Mouse (Mus musculus): ENCODE results near the gene Aifm1.
A peak's percentile ranks its signal among the peaks of the same experiment; 100 is the strongest.
"Not testable (repeated sequence)": the region's sequence is repeated elsewhere in the genome, so short reads cannot be mapped to it uniquely, and the experiment has no call there.

Aifm1 gene

GRCm38 (mm10) chrX:48455018-48455417, 58.3 kb downstream of the Aifm1 start:
- no peak for DNase-seq

DNA sequence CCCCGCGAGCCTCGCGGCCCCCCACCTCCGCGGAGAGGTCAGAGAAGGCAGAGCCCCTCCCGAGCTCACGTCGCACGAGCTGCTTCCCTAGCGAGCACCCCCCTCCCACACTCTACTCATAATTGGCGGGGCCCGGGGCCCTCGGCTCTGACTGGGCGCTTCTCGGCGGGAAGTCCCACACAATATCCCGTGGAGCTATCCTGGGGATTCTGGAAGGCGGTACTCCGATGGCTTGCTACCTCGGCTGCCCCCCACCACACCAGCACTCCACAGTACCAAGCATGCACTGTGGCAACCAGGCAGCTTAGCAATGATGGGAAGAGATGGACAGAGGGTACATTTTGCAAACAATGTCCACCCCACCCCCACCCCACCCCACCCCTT, 58.9 kb downstream of the Aifm1 start:
- no peak for DNase-seq

- peak; percentile 70 to 79 for DNase-seq
Measured at GRCm38 (mm10) chrX:48453736-48454494, 59.4 kb downstream of the Aifm1 start.

GRCm38 (mm10) chrX:48452931-48453673, 60.3 kb downstream of the Aifm1 start:
- no peak for DNase-seq

DNA sequence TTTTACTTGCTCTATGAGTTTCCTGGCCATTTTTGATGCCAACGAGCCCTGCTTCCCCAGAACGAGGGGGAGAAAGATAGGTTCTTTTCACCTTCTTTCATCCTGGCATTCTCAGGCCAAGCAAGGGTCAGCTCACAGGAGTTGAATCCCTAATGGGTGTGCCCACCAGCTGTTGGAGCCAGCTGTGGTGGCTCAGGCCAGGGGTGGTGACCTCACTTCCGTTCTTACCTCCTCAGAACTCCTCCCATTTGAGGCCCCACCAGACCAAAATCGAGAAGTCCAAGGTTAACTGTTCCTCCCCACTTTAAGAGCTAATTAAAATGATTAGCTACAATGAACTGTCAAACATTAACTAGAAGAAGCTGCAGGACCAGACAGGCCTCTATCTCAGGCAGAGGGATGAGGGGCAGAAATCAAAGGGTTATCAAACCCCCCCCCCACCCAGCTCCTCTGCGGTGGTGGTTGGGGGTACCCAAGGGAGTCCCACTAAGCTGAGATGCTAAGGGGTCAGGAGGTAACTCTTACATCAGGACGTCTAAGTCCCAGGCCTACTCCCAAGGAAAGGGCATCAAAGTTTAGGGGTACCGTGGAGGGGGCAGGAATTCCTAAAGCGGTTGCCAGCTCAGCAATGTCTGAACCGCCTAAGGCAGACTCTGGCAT, 61.0 kb downstream of the Aifm1 start:
- peak in 1 of 2 experiments; percentile 24 for DNase-seq

DNA sequence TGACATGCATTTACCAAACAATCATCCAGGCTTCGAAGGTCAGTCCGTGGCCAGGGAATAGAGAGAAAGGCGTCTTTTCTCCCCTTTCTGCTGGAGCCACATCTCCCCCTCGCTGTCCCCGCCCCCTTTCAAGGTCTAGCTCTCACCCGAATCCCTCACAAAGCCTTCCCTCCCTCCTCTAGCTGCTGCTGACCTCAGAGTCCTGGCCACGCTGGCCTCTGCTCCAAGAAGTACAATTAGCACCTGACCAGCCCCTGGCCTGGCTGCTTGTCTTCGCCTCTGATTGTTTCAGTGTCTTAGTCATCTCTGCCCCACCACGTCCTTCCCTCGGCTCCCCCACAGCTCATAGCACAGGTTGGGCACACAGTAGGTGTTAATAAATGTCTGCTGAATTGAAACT, 63.7 kb downstream of the Aifm1 start:
- no peak for DNase-seq

GRCm38 (mm10) chrX:48444677-48445076, 68.7 kb downstream of the Aifm1 start:
- no peak for DNase-seq

DNA sequence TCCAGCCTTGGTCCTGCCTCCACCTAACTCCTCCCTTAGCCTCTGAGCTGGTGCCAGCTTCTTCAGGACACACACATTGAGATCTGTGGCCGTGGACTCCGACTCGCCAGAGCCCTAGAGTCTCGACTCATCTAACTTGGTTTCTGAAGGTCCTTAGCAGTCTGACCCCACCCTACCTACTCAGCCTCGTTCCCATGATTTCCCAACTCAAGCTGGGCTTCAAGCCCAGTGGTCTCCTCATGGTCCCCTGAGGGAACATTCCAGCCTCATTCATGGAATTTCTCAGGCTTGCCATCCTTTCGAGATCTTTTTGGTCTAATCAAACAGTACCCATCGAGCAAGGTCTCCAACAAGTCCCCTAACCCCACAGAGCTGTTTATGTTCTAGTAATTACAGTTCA, 71.4 kb downstream of the Aifm1 start:
- no peak for DNase-seq

GRCm38 (mm10) chrX:48441548-48441947, 71.8 kb downstream of the Aifm1 start:
- DNase-seq, result no peak

DNA sequence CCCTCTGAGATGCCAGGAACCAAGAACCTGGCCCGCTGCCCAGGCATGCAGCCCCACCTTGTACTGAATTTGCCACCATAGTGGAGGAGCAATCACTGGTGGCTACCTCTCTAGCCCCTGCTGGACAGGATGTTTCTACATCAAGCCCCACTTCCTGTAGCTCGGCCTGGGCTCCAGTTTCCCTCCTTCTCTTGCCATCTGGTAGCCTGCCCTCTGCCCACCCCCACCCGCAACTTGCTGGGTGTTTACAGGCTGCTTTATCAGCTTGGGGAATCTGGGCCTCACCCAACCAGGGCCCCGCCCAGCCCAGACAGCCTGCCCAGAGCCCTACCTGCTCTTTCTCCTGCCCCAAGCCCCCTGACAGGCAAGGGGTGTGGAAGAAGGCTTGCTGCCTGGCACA, 74.3 kb downstream of the Aifm1 start:
- DNase-seq, result no peak

DNA sequence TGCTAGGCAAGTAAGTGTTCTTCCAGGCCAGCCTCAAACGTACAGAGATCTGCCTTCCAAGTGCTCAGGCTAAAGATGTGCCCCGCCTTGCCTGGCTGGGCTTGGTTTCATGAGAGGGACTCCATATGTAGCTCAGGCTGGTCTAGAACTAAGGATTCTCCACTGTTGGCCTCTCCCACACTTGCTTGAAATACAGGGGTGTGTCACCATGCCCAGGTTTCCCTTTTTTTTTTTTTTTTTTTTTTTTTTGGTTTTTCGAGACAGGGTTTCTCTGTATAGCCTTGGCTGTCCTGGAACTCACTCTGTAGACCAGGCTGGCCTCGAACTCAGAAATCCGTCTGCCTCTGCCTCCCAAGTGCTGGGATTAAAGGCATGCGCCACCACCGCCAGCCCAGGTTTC, 77.3 kb downstream of the Aifm1 start:
- DNase-seq, result not testable (repeated sequence)

- peak; percentile 49 to 61 for DNase-seq
Measured at GRCm38 (mm10) chrX:48435477-48435900, 77.9 kb downstream of the Aifm1 start.

DNA sequence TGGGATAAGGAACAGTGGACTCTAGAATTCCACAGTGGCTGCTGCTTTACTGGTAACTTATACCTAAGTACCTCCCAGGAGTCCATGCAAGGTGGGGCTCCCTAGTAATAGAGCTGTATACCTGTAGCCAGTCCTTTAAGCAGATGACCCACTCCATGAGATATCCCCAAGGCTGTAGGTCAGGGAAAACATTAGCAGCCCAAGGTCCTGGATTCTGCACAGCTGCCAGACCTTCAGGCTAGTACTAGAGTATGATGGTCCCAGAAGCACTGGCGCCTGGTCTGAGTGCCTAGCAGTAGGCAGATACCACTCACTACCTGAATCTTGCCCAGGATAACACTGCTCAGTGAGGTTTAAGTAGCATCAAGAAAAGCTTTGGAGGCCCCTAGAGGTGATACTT, 79.1 kb downstream of the Aifm1 start:
- DNase-seq, result no peak

DNA sequence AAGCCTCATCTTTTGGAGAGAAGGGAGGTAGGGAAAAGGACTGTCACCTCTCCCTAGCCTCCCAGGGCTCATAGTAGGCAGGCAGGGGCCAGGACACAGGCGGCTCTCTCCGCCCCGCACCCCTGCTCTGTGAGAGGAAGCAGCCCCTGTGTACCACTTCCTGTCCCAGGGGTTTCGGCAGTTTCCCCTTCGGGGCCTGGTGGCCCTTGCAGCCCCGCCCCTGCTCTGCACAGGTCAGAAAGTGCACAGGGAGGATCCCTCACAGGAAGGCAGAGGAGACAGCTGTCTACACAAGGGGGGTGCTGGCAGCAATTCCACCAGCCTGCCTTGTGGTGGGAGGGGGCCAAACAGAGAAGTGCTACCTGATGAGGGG, 79.8 kb downstream of the Aifm1 start:
- peak; percentile 86 to 93 for DNase-seq

DNA sequence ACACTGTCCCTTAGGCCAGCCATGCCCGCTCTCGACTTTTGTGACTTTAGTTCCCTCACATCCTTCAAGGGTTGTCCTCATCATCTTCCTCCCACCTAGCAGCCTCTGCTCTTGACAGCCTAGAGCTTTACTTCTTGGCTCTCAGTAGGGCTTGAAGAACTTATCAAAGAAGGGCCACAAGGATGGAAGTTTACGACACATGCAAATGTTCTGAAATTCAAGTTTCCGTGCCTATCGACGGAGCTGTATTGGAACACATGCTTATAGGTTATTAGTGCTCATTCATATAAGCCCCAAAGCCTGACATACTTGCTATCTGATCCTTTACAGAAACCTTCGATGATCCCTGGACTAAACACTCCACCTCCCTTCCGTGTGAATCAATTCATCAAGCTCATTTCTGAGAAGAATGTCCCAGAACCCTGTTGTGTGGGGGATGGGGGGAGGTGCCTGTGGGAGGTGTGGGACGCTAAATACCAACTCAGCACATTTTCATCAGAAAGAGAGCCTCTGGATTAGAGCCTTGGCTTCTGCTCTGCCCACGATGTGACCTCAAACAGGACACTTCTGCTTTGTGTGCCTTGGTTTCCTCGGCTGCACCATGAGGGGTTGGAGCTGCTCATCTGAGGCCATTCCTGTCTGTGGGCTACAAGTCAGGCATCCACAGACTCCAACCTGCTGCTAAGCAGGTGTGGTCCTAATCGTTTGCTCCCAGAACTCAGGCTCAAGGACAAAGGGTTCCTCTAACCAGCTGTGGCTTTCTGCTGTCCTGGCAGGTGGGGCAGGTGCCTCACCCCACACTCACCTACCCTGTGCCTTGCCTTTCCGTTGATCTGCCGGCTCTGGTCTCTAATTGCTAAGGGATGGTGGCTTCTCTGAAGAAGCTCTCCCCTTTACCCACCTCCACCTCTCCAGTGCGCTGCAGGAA, 80.5 kb downstream of the Aifm1 start:
- DNase-seq, result peak in 1 of 2 experiments; percentile 27

DNA sequence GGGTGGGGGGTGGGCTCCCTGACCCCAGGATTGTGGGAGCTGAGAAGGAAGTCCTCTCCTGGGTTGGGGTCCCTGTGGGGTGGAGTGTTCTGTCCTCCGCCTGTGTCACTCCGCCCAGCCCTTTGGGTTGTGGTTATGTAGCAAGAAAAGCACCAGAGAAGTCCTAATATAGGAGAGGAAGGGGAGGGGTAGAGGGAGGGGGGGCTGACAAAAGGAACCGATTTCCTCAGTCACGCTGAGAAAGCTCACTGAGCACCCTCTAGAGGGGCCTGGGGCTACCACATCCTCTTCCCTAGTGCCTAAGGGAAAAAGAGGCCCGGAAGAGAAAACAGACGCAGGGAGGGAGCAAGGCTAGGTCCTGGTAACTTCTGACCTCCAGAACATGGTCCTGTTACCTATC, 83.8 kb downstream of the Aifm1 start:
- peak; percentile 42 to 68 for DNase-seq

DNA sequence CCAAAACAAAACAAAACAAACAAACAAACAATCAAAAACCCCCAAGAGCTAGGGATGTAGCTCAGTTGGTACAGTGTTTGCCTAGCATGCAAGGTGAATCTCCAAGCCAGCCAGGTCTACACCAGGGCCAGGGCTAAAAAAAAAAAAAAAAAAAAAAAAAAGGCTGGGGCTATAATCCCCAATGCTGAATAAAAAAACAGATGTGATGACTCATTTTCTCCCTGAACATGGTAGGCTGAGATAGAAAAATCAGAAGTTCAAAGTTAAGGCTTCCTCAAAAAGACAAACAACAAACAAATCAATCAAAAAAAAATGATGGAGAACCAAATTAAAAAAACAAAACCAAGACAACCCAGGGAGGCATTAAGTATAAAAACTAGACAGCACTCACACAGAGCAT, 84.3 kb downstream of the Aifm1 start:
- DNase-seq, result no peak

GRCm38 (mm10) chrX:48428642-48429041, 84.7 kb downstream of the Aifm1 start:
- DNase-seq, result no peak

GRCm38 (mm10) chrX:48428241-48428640, 85.1 kb downstream of the Aifm1 start:
- DNase-seq, result no peak

DNA sequence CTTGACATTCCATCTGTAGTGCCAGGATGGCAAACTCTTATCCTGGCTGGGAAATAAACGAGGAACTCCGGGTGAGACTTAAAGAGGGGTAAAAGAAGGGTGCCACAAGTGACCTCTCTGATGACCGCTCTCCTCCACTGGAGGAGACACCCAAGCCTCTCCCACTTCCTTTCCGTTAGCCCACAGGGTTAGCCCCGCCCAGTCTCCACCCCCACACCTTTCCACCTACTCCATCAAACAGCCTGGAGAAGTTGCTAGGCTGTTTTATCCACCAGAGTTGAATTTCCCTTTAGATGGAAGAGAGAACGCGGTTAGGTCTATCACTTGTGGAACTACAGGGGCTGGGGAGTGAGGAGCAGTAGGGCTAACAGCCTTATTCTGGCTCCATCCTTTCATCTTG, 88.1 kb downstream of the Aifm1 start:
- DNase-seq, result peak; percentile 66 to 77

Measured in thymus, adult 18-20 months (tissue).